Mouse (Mus musculus): ENCODE results near the gene A430078G23Rik. TPM values are rescaled to one million over a fixed set of nuclear protein-coding genes. Genes with fewer than 3 reads are reported as not detected.
"Not testable (repeated sequence)": the region's sequence is repeated elsewhere in the genome, so short reads cannot be mapped to it uniquely, and the experiment has no call there.

A430078G23Rik gene
- total and polyA plus RNA-seq, 3 experiments, result 0.15 to 0.44 TPM; not detected in 1

DNA sequence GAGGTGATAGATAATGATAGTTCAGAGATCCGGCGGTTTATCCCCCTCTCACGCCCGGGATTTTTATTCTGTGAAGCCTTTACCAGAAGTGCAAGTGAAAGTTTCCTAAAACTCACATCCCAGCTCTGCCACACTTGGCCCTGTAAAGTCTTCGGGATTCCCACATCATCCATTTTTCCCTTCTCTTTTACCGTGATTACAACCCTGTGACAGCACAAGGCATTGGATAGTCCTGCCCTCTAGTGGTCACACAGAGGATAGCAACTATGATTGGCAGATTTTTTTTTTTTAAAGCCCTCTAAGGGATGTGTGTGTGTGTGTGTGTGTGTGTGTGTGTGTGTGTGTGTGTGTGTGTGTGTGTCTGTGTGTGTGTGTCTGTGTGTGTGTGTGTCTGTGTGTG, 22.6 kb upstream of the A430078G23Rik start:
- ATAC-seq (ENCODE audit: extremely low read depth, insufficient number of reproducible peaks, low FRiP score, poor library complexity, severe bottlenecking) (no peak), DNase-seq (ENCODE audit: low spot score) (no peak)
- Histone ChIP-seq H3K36me3 (replicated peaks) (no peaks in the 10 kb centered on the region), H3K4me1 (ENCODE audit: insufficient read depth, low read depth, low read length) (no peaks in the 10 kb centered on the region), H3K9me3 (replicated peaks) (no peaks in the 10 kb centered on the region), H3K4me3 (ENCODE audit: low read depth, low read length) (no peak overlapping the region), H3K27me3 (ENCODE audit: insufficient read depth, low read length) (peaks cover 10% of the 10 kb centered on the region)
- TF ChIP-seq GATA1 (IDR thresholded peaks at IDR 0.05; ENCODE audit: borderline replicate concordance, low read length) (no peak), CTCF (IDR thresholded peaks at IDR 0.05; ENCODE audit: low read depth, low read length) (peak; percentile 63), GATA2 (IDR thresholded peaks at IDR 0.05; ENCODE audit: borderline replicate concordance, low read depth, low read length) (no peak)

DNA sequence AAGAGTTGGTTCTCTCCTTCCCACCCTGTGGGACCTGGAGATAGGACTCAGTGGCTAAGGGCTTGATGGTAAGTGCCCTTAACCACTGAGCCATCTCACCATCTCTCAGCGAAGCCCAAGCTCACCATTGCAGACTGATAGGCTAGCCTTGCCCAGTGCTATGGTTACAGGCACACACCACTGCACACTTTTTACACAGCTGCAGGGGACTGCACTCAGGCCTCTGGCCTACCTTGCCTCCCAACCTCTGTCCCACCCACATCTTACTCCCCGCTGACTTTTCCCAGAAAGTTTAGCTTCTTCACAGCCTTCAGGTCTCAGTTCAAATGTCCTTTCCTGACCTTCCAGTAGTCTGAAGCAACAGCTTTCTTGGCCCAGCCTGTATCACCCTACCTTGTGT, 21.5 kb upstream of the A430078G23Rik start:
- Histone ChIP-seq H3K27me3 (ENCODE audit: insufficient read depth, low read length) (peaks cover 12% of the 10 kb centered on the region), H3K9me3 (replicated peaks) (no peaks in the 10 kb centered on the region), H3K36me3 (replicated peaks) (no peaks in the 10 kb centered on the region), H3K4me3 (ENCODE audit: low read depth, low read length) (no peak overlapping the region), H3K4me1 (ENCODE audit: insufficient read depth, low read depth, low read length) (no peaks in the 10 kb centered on the region; the same call in 1 of the 2 replicates)
- ATAC-seq (ENCODE audit: extremely low read depth, insufficient number of reproducible peaks, low FRiP score, poor library complexity, severe bottlenecking) (no peak), DNase-seq (ENCODE audit: low spot score) (no peak)
- no peak for TF ChIP-seq POLR2AphosphoS5 (IDR thresholded peaks at IDR 0.05; ENCODE audit: insufficient replicate concordance, low read depth, low read length)
- TF ChIP-seq GATA2 (IDR thresholded peaks at IDR 0.05; ENCODE audit: borderline replicate concordance, low read depth, low read length), result no peak
- TF ChIP-seq CTCF (IDR thresholded peaks at IDR 0.05; ENCODE audit: low read depth, low read length), result no peak
- no peak for TF ChIP-seq TAL1 (conservative IDR thresholded peaks at IDR 0.05; ENCODE audit: low read depth, low read length)
- no peak for TF ChIP-seq GATA1 (IDR thresholded peaks at IDR 0.05; ENCODE audit: borderline replicate concordance, low read length)

DNA sequence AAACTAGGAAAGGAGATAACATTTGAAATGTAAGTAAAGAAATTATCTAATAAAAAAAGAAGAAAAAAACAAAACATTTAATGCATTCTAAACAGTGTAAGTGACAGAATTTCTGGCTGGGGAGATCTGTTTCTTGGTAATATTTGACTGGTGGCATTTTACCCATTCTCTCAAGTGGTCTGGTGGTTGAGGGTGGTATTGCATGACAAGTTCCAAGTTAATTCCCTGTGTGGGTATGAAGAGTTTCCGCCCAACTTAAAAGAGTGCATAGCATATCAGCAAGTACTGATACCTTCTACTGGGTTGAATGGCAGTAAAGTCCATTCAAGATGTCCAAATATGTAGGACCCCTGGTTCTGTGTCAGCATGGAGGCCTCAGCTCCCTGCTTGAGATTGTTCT, 17.3 kb upstream of the A430078G23Rik start:
- TF ChIP-seq GATA2 (IDR thresholded peaks at IDR 0.05; ENCODE audit: borderline replicate concordance, low read depth, low read length) (no peak), POLR2AphosphoS5 (IDR thresholded peaks at IDR 0.05; ENCODE audit: insufficient replicate concordance, low read depth, low read length) (no peak), GATA1 (IDR thresholded peaks at IDR 0.05; ENCODE audit: borderline replicate concordance, low read length) (no peak), TAL1 (conservative IDR thresholded peaks at IDR 0.05; ENCODE audit: low read depth, low read length) (no peak), CTCF (IDR thresholded peaks at IDR 0.05; ENCODE audit: low read depth, low read length) (no peak)
- ATAC-seq (ENCODE audit: extremely low read depth, insufficient number of reproducible peaks, low FRiP score, poor library complexity, severe bottlenecking) (no peak), DNase-seq (ENCODE audit: low spot score) (no peak)
- Histone ChIP-seq H3K36me3 (replicated peaks) (no peaks in the 10 kb centered on the region), H3K4me1 (ENCODE audit: insufficient read depth, low read depth, low read length) (no peaks in the 10 kb centered on the region; the same call in 1 of the 2 replicates), H3K9me3 (replicated peaks) (no peaks in the 10 kb centered on the region), H3K4me3 (ENCODE audit: low read depth, low read length) (no peak overlapping the region), H3K27me3 (ENCODE audit: insufficient read depth, low read length) (peaks cover 5% of the 10 kb centered on the region; the same call in 1 of the 2 replicates)

DNA sequence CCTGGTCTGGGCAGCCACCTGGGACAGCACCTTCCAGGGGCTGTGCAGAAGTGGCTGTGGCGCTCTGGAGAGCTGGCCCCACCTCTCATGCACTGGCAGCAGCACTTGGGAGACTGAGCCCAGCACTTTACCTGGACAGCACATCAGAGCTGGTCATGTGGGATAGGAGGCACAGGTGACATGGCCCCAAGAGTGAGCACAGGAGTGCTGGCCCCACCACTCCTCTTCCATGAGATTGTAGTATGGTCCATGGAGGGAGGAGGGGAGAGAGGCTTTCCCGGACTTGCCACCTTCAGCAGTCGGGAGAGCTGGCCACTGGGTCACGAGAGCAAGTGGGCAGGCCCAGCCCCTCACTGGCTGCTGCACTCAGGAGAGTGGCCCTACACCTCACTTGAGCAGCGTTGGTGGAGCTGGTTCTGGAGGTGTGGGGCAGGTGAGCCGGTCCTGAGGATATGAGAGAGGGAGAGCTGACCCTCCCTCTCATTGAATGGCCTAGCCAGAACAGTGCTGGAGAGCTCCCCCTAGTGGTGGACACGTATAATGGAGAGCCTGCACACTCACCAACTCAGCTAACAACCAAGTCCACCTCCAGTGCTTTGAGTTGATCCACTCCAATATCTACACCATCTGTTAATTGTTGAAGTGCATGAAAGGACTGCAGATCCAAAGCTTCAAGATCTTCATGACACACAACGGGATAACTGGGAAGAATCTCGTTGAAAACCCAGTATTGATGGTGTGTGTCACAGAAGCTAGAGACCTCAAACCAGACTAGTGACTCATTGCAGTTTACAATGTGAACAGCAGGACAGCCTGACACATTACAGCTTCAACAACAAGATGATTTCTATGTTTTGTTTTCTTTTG, 16.3 kb upstream of the A430078G23Rik start:
- no peaks in the 10 kb centered on the region for H3K9me3 ChIP-seq (replicated peaks)
- peak overlapping the region; percentile 18; the same call in 1 of the 2 replicates for H3K4me3 ChIP-seq (ENCODE audit: low read depth, low read length)
- ATAC-seq (ENCODE audit: extremely low read depth, insufficient number of reproducible peaks, low FRiP score, poor library complexity, severe bottlenecking) (peak; percentile 70; the same call in 1 of the 2 replicates), DNase-seq (ENCODE audit: low spot score) (peak; percentile 40)
- TF ChIP-seq GATA1 (IDR thresholded peaks at IDR 0.05; ENCODE audit: borderline replicate concordance, low read length) (no peak), CTCF (IDR thresholded peaks at IDR 0.05; ENCODE audit: low read depth, low read length) (peak; percentile 92), POLR2AphosphoS5 (IDR thresholded peaks at IDR 0.05; ENCODE audit: insufficient replicate concordance, low read depth, low read length) (no peak), TAL1 (conservative IDR thresholded peaks at IDR 0.05; ENCODE audit: low read depth, low read length) (no peak)
- peaks cover 5% of the 10 kb centered on the region; the same call in 1 of the 2 replicates for H3K27me3 ChIP-seq (ENCODE audit: insufficient read depth, low read length)
- H3K4me1 ChIP-seq (ENCODE audit: insufficient read depth, low read depth, low read length), result no peaks in the 10 kb centered on the region; the same call in 1 of the 2 replicates
- H3K36me3 ChIP-seq (replicated peaks), result no peaks in the 10 kb centered on the region

DNA sequence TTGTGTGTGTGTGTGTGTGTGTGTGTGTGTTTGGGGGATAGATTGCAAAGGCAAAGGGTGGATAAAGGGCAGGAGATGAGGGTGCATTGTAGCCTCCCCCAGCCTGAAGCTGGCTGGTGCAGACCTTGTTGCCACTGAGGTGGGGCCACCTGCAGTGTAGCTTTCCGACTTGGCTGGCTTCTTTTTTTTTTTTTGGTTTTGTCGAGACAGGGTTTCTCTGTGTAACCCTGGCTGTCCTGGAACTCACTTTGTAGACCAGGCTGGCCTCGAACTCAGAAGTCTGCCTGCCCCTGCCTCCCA, 15.7 kb upstream of the A430078G23Rik start:
- H3K9me3 ChIP-seq (replicated peaks); H3K4me3 ChIP-seq (ENCODE audit: low read depth, low read length); H3K36me3 ChIP-seq (replicated peaks); H3K27me3 ChIP-seq (ENCODE audit: insufficient read depth, low read length); ATAC-seq (ENCODE audit: extremely low read depth, insufficient number of reproducible peaks, low FRiP score, poor library complexity, severe bottlenecking); DNase-seq (ENCODE audit: low spot score); H3K4me1 ChIP-seq (ENCODE audit: insufficient read depth, low read depth, low read length): not testable (repeated sequence)

DNA sequence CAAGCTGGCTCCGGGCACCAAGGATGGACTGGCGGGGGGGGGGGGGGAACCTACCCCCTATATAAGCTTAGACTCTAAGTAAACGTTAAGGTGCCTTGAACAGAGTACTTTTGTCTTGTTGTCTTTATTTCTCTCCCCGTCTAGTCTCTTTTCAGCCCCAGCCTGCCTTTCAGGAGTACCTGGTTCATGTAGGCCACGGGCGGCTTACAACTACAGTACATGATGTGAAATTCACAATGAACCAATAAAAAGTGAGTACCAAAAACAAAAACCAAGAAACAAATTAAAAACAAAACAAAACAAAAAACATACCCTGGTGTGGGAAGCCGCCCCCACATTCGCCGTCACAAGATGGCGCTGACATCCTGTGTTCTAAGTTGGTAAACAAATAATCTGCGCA, 15.2 kb upstream of the A430078G23Rik start:
- Histone ChIP-seq H3K9me3 (replicated peaks) (no peaks in the 10 kb centered on the region), H3K4me3 (ENCODE audit: low read depth, low read length) (no peak overlapping the region), H3K4me1 (ENCODE audit: insufficient read depth, low read depth, low read length) (no peaks in the 10 kb centered on the region; the same call in 1 of the 2 replicates), H3K27me3 (ENCODE audit: insufficient read depth, low read length) (peaks cover 5% of the 10 kb centered on the region; the same call in 1 of the 2 replicates), H3K36me3 (replicated peaks) (no peaks in the 10 kb centered on the region)
- no peak for ATAC-seq (ENCODE audit: extremely low read depth, insufficient number of reproducible peaks, low FRiP score, poor library complexity, severe bottlenecking)
- TF ChIP-seq GATA2 (IDR thresholded peaks at IDR 0.05; ENCODE audit: borderline replicate concordance, low read depth, low read length) (no peak), CTCF (IDR thresholded peaks at IDR 0.05; ENCODE audit: low read depth, low read length) (no peak)
- DNase-seq (ENCODE audit: low spot score), result no peak

DNA sequence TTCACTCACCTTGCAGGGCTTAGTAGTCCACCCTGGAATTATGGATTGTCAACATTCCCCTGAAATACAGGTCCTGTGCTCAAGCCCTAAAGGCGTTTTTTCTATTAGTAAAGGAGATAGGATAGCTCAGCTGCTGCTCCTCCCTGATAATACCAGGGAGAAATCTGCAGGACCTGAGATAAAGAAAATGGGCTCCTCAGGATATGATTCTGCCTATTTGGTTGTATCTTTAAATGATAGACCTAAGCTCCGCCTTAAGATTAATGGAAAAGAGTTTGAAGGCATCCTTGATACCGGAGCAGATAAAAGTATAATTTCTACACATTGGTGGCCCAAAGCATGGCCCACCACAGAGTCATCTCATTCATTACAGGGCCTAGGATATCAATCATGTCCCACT, 12.5 kb upstream of the A430078G23Rik start:
- not testable (repeated sequence) for H3K4me3 ChIP-seq (ENCODE audit: low read depth, low read length); H3K36me3 ChIP-seq (replicated peaks); ATAC-seq (ENCODE audit: extremely low read depth, insufficient number of reproducible peaks, low FRiP score, poor library complexity, severe bottlenecking); H3K9me3 ChIP-seq (replicated peaks); H3K4me1 ChIP-seq (ENCODE audit: insufficient read depth, low read depth, low read length); H3K27me3 ChIP-seq (ENCODE audit: insufficient read depth, low read length); DNase-seq (ENCODE audit: low spot score)

All from G1E (cell line).